Mouse (Mus musculus) MEL (cell line): ENCODE measurements around the gene Lin7c. TPM values are rescaled to one million over a fixed set of nuclear protein-coding genes. Genes with fewer than 3 reads are reported as not detected.

ENCODE experiments used
- DNase-seq: peaks from one replicate; pipeline ENCODE4 v3.0.0; 2011; ENCODE audit warnings: low read depth, low spot score
- H3K27ac ChIP-seq: 2 replicates; pipeline ENCODE4 v1.5.1; 2012; ENCODE audit warnings: low read depth, mild to moderate bottlenecking, control low read depth, low read length, moderate library complexity; ENCODE audit not compliant: control insufficient read depth
- H3K27me3 ChIP-seq, 2 experiments: fragments of 150-350 bp in 1 of 2; sonication (generic) in 1 of 2; 2 replicates each; pipeline ENCODE4 v1.6.1; 2012; ENCODE audit warnings: low read length in 2 of 2, mild to moderate bottlenecking in 2 of 2, improper control_type of control experiment in 1 of 2, moderate library complexity in 1 of 2; ENCODE audit not compliant: insufficient read depth in 2 of 2, control insufficient read depth in 1 of 2
- H3K36me3 ChIP-seq, 2 experiments: 2 replicates each; pipeline ENCODE4 v1.6.1; 2012 to 2014; ENCODE audit warnings: low read length in 2 of 2, improper control_type of control experiment in 1 of 2, inconsistent platforms in 1 of 2, mild to moderate bottlenecking in 1 of 2; ENCODE audit not compliant: insufficient read depth in 2 of 2, control insufficient read depth in 1 of 2
- H3K4me1 ChIP-seq, 2 experiments: fragments of 150-350 bp in 1 of 2; sonication (generic) in 1 of 2; 2 replicates each; pipeline ENCODE4 v1.6.1; 2012; ENCODE audit warnings: low read length in 2 of 2, improper control_type of control experiment in 1 of 2, mild to moderate bottlenecking in 1 of 2; ENCODE audit not compliant: insufficient read depth in 2 of 2, control insufficient read depth in 1 of 2
- H3K4me3 ChIP-seq, 2 experiments: fragments of 150-350 bp in 1 of 2; sonication (generic) in 1 of 2; 2 replicates each; pipeline ENCODE4 v1.5.1; 2012; ENCODE audit warnings: low read depth in 2 of 2, low read length in 2 of 2, mild to moderate bottlenecking in 2 of 2, moderate library complexity in 2 of 2, control low read depth in 1 of 2, improper control_type of control experiment in 1 of 2; ENCODE audit not compliant: control insufficient read depth in 1 of 2, insufficient read depth in 1 of 2
- H3K79me2 ChIP-seq: 2 replicates; pipeline ENCODE4 v1.6.1; 2012; ENCODE audit warnings: mild to moderate bottlenecking, low read length, moderate library complexity; ENCODE audit not compliant: control insufficient read depth, poor library complexity, insufficient read depth
- H3K9ac ChIP-seq: 2 replicates; pipeline ENCODE4 v1.6.1; 2012; ENCODE audit warnings: low read depth, mild to moderate bottlenecking, control low read depth, low read length, moderate library complexity; ENCODE audit not compliant: control insufficient read depth, poor library complexity, severe bottlenecking
- H3K9me3 ChIP-seq: fragments of 150-350 bp; sonication (generic); replicated peaks from 2 replicates; pipeline ENCODE4 v1.6.1; 2012; ENCODE audit warnings: mild to moderate bottlenecking, low read length, improper control_type of control experiment, moderate library complexity; ENCODE audit not compliant: insufficient read depth
- CHD2 ChIP-seq: IDR thresholded peaks from 2 replicates; pipeline ENCODE4 v1.6.1; 2011; ENCODE audit warnings: low read length, improper control_type of control experiment
- MAFK ChIP-seq: IDR thresholded peaks from 2 replicates; pipeline ENCODE4 v1.6.1; 2011; ENCODE audit warnings: low read depth, mild to moderate bottlenecking, low read length, improper control_type of control experiment, borderline replicate concordance
- MXI1 ChIP-seq: IDR thresholded peaks from 2 replicates; pipeline ENCODE4 v1.6.1; 2011; ENCODE audit warnings: mild to moderate bottlenecking, low read depth, low read length, improper control_type of control experiment
- MYB ChIP-seq: IDR thresholded peaks from 2 replicates; pipeline ENCODE4 v1.6.1; 2011; ENCODE audit warnings: mild to moderate bottlenecking, low read depth, low read length, improper control_type of control experiment
- POLR2A ChIP-seq, 2 experiments: IDR thresholded peaks; 2 replicates each; pipeline ENCODE4 v1.6.1; 2011 to 2012; ENCODE audit warnings: low read length in 2 of 2, mild to moderate bottlenecking in 2 of 2, control low read depth in 1 of 2, improper control_type of control experiment in 1 of 2, low read depth in 1 of 2, moderate library complexity in 1 of 2; ENCODE audit not compliant: control insufficient read depth in 1 of 2, insufficient read depth in 1 of 2, poor library complexity in 1 of 2
- RCOR1 ChIP-seq: IDR thresholded peaks from 2 replicates; pipeline ENCODE4 v1.6.1; 2012; ENCODE audit warnings: low read depth, mild to moderate bottlenecking, inconsistent platforms, low read length, improper control_type of control experiment
- SIN3A ChIP-seq: IDR thresholded peaks from 2 replicates; pipeline ENCODE4 v1.6.1; 2012; ENCODE audit warnings: low read length, improper control_type of control experiment, inconsistent platforms
- SMC3 ChIP-seq: IDR thresholded peaks from 2 replicates; pipeline ENCODE4 v1.6.1; 2011; ENCODE audit warnings: low read depth, low read length, improper control_type of control experiment
- TAL1 ChIP-seq: IDR thresholded peaks from 2 replicates; pipeline ENCODE4 v1.6.1; 2012; ENCODE audit warnings: mild to moderate bottlenecking, inconsistent platforms, low read length, moderate library complexity, mixed read lengths
- USF1 ChIP-seq: IDR thresholded peaks from 2 replicates; pipeline ENCODE4 v1.6.1; 2014; ENCODE audit warnings: low read depth, mild to moderate bottlenecking, inconsistent platforms, low read length, improper control_type of control experiment, moderate library complexity
- USF2 ChIP-seq, 2 experiments: IDR thresholded peaks; 2 replicates each; pipeline ENCODE4 v1.6.1; 2011 to 2012; ENCODE audit warnings: improper control_type of control experiment in 2 of 2, low read length in 2 of 2, borderline replicate concordance in 1 of 2, inconsistent platforms in 1 of 2, low read depth in 1 of 2, mild to moderate bottlenecking in 1 of 2; ENCODE audit not compliant: insufficient read depth in 1 of 2
- ZC3H11A ChIP-seq: IDR thresholded peaks from 2 replicates; pipeline ENCODE4 v1.6.1; 2012; ENCODE audit warnings: low read depth, mild to moderate bottlenecking, inconsistent platforms, low read length, improper control_type of control experiment
- polyA plus RNA-seq, 2 experiments: library from polyadenylated mRNA; stranded (reverse) in 1 of 2; unstranded in 1 of 2; fragments of >175 nt in 1 of 2; fragments of >200 nt in 1 of 2; gene quantifications; 2 replicates each; pipeline versions ENCODE4 v1.2.1 to v1.2.4; 2012; ENCODE audit warnings: low replicate concordance in 2 of 2, low read depth in 1 of 2; ENCODE audit not compliant: insufficient read length in 2 of 2, insufficient read depth in 1 of 2, missing spikeins in 1 of 2
- total RNA-seq: library from RNA; depleted of rRNA; stranded (reverse); fragments of 300-350 nt; gene quantifications from 2 replicates; pipeline ENCODE4 v1.2.3, GENCODE M21; 2012

Lin7c gene
- total and polyA plus RNA-seq, 3 experiments, result 45.0 to 46.8 TPM; not detected in 1

DNA sequence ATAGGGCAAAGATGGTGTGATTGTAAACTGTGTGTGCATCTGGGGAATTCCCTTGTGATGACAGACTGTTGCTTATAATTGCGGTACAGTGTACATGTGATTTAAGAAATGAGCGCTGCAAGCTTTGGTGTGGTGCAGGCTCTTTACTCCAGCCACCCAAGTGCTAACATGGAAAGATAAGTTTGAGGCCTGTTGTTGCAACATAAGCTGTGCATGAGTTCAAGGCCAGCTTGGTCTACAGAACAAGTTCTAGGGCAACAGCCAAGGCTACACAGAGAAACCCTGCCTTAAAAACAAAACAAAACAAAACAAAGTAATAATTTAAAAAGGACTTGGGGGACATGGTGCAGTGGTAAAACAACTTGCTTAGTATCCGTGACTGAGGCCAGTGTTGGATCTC is 44.5 kb downstream of the Lin7c start:
- Histone ChIP-seq H3K4me1 (no peaks in the 10 kb centered on the region), H3K4me3 (no peak overlapping the region), H3K79me2 (no peaks in the 10 kb centered on the region), H3K27ac (no peak overlapping the region), H3K9me3 (no peaks in the 10 kb centered on the region), H3K9ac (no peak overlapping the region), H3K36me3 (no peaks in the 10 kb centered on the region), H3K27me3 (no peaks in the 10 kb centered on the region)
- no peak for TF ChIP-seq SMC3
- DNase-seq, result no peak

DNA sequence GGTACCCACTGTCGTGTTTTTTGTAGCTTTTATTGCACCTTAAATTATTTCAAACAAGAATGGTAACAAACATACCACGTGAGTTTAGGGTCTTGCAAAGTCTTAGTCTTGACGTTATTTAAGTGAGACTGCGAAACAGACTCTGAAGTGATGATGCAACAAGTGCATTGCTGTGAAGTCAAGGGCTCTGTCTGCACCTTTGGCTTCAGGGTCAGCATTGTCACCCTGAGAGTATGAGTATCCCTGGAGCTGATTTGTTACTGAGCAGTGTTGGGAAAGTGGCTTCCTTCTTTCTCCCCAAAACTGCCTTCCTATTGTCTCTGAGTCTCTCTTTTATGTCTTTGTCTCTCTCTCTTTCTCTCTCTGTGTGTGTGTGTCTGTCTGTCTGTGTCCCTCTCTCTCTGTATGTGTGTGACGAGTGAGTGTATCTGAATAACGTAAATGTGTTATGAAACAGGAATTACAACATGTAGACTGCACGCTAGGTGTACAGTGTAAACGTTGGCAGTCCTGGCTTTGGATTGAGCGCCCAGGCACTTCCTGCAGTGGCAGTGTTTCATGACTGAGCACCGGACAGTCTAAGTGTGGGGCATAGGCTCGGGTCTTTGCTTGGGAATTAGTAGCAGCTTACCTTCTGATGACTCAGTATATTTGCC is 45.2 kb downstream of the Lin7c start:
- H3K4me3 ChIP-seq, result no peak overlapping the region
- no peaks in the 10 kb centered on the region for H3K79me2 ChIP-seq
- no peaks in the 10 kb centered on the region for H3K4me1 ChIP-seq
- no peak for TF ChIP-seq MAFK
- TF ChIP-seq CHD2, result no peak
- no peak for TF ChIP-seq POLR2A (IDR thresholded peaks at IDR 0.05; ENCODE audit: control insufficient read depth in 1 of 2, insufficient read depth in 1 of 2, low read depth in 1 of 2, low read length in 2 of 2, poor library complexity in 1 of 2)
- TF ChIP-seq MXI1, result no peak
- no peaks in the 10 kb centered on the region for H3K9me3 ChIP-seq
- no peak overlapping the region for H3K27ac ChIP-seq
- H3K27me3 ChIP-seq, result no peaks in the 10 kb centered on the region
- H3K9ac ChIP-seq, result no peak overlapping the region
- no peak for DNase-seq
- no peaks in the 10 kb centered on the region for H3K36me3 ChIP-seq

GRCm38 (mm10) chr2:109936410-109936755 is 45.7 kb downstream of the Lin7c start:
- Histone ChIP-seq H3K36me3 (no peaks in the 10 kb centered on the region), H3K27me3 (no peaks in the 10 kb centered on the region), H3K9me3 (no peaks in the 10 kb centered on the region), H3K9ac (no peak overlapping the region), H3K4me1 (no peaks in the 10 kb centered on the region), H3K27ac (no peak overlapping the region), H3K79me2 (no peaks in the 10 kb centered on the region), H3K4me3 (no peak overlapping the region)
- TF ChIP-seq CHD2 (no peak), ZC3H11A (no peak), MYB (no peak), USF2 (IDR thresholded peaks at IDR 0.05; ENCODE audit: borderline replicate concordance in 1 of 2, insufficient read depth in 1 of 2, low read depth in 1 of 2, low read length in 2 of 2) (no peak), RCOR1 (no peak), SIN3A (no peak), USF1 (no peak), POLR2A (IDR thresholded peaks at IDR 0.05; ENCODE audit: control insufficient read depth in 1 of 2, insufficient read depth in 1 of 2, low read depth in 1 of 2, low read length in 2 of 2, poor library complexity in 1 of 2) (no peak), TAL1 (no peak)
- no peak for DNase-seq
